Mouse (Mus musculus) adrenal gland, postnatal 14 days (tissue): ENCODE data around the gene Cdh11. TPM values are rescaled to one million over a fixed set of nuclear protein-coding genes. Genes with fewer than 3 reads are reported as not detected.

Experiments
- DNase-seq: peaks from one replicate; pipeline ENCODE4 v3.0.0; 2021; ENCODE audit warnings: mixed read lengths
- long read RNA-seq, 2 experiments: library from polyadenylated mRNA; stranded (forward); transcript quantifications; one replicate each; pipeline ENCODE4 v2.0.0; 2021
- total RNA-seq: library from RNA; stranded (reverse); gene quantifications from 2 replicates; pipeline ENCODE4 v1.2.3, GENCODE M21; 2021

Gene Cdh11
- 16.3 and 17.8 TPM in 2 replicates for total RNA-seq
- long read RNA-seq, experiment 1, full-length matches to known transcripts: 7 of 11 reads
- long read RNA-seq, experiment 1, partial matches to known transcripts: 2 of 11 reads
- long read RNA-seq, experiment 1, other reads (novel, unspliced or antisense): 2 of 11 reads
- long read RNA-seq, experiment 2, full-length matches to known transcripts: 2 of 5 reads
- long read RNA-seq, experiment 2, partial matches to known transcripts: 2 of 5 reads
- long read RNA-seq, experiment 2, other reads (novel, unspliced or antisense): 1 of 5 reads

GRCm38 (mm10) chr8:102785592-102786416 is at the start of gene Cdh11:
Gene Cdh11 (minus strand): TSS chr8:102785642.
- DNase-seq: no peak

- no peak for DNase-seq
Measured at GRCm38 (mm10) chr8:102813959-102814358, 28.5 kb upstream of the Cdh11 start.

- peak; percentile 32 for DNase-seq
Measured at GRCm38 (mm10) chr8:102790303-102790702, 4.9 kb upstream of the Cdh11 start.

GRCm38 (mm10) chr8:102786467-102787360 is 1.3 kb upstream of the Cdh11 start:
- peak; percentile 21 for DNase-seq

- DNase-seq: peak; percentile 76
Measured at GRCm38 (mm10) chr8:102784835-102785455, 497 bp downstream of the Cdh11 start.

GRCm38 (mm10) chr8:102783821-102784591 is 1.4 kb downstream of the Cdh11 start:
- peak; percentile 63 for DNase-seq

- no peak for DNase-seq
Measured at GRCm38 (mm10) chr8:102782707-102783489, 2.5 kb downstream of the Cdh11 start.

- peak; percentile 82 for DNase-seq
Measured at GRCm38 (mm10) chr8:102780899-102781298, 4.5 kb downstream of the Cdh11 start.

- DNase-seq: no peak
Measured at GRCm38 (mm10) chr8:102774594-102774993, 10.8 kb downstream of the Cdh11 start.

GRCm38 (mm10) chr8:102771456-102771855 is 14.0 kb downstream of the Cdh11 start:
- no peak for DNase-seq

GRCm38 (mm10) chr8:102753839-102754238 is 31.6 kb downstream of the Cdh11 start:
- DNase-seq: no peak

- DNase-seq: no peak
Measured at GRCm38 (mm10) chr8:102742940-102743339, 42.5 kb downstream of the Cdh11 start.

GRCm38 (mm10) chr8:102742008-102742591 is 43.3 kb downstream of the Cdh11 start:
- DNase-seq: no peak

GRCm38 (mm10) chr8:102740963-102741362 is 44.5 kb downstream of the Cdh11 start:
- DNase-seq: no peak

- peak; percentile 31 for DNase-seq
Measured at GRCm38 (mm10) chr8:102738961-102739487, 46.4 kb downstream of the Cdh11 start.

- DNase-seq: no peak
Measured at GRCm38 (mm10) chr8:102738395-102738794, 47.0 kb downstream of the Cdh11 start.

- no peak for DNase-seq
Measured at GRCm38 (mm10) chr8:102734419-102734818, 51.0 kb downstream of the Cdh11 start.

GRCm38 (mm10) chr8:102726206-102726935 is 59.1 kb downstream of the Cdh11 start:
- no peak for DNase-seq

GRCm38 (mm10) chr8:102725496-102725895 is 59.9 kb downstream of the Cdh11 start:
- DNase-seq: no peak
